ENCODE assay signal across 17 mouse cellular contexts in genomic region chr7:58786986-58787385, GRCm38 (mm10).
DNase-seq lines count a peak whose midpoint lies in the region; ATAC-seq lines count a peak whose summit lies in the region.
"Had no signal": no experiment of that assay in that cellular context is flagged by ENCODE, and none has a peak within 500 bp of the region (broad histone marks: within the 10 kb centered on the region; RNA-seq: fewer than 3 reads in every experiment).

No protein-coding gene starts in this region.

- peaks cover 7% of the 10 kb centered on the region for H3K4me1 ChIP-seq in midbrain, embryonic 11.5 days (ENCODE audit: control insufficient read depth, insufficient read depth, low read length)
- peaks cover 20% of the 10 kb centered on the region for H3K4me1 ChIP-seq in midbrain, embryonic 10.5 days
- H3K4me1 ChIP-seq in forebrain, embryonic 15.5 days: peaks cover 26% of the 10 kb centered on the region
- H3K4me1 ChIP-seq in limb, embryonic 10.5 days: no peaks in the 10 kb centered on the region
- H3K4me1 ChIP-seq: limb, embryonic 12.5 days had no signal

- no peak overlapping the region for H3K27ac ChIP-seq in midbrain, embryonic 11.5 days (ENCODE audit: low read depth, low read length)
- H3K27ac ChIP-seq in midbrain, embryonic 10.5 days (replicated peaks): no peak overlapping the region
- H3K27ac ChIP-seq in forebrain, embryonic 15.5 days (replicated peaks): peak overlapping the region; percentile 63
- H3K27ac ChIP-seq in limb, embryonic 10.5 days: no peak overlapping the region
- H3K27ac ChIP-seq: embryonic facial prominence, embryonic 10.5 days; limb, embryonic 12.5 days; liver, embryonic 14.5 days had no signal

- peak; percentile 75 for ATAC-seq in midbrain, embryonic 11.5 days (ENCODE audit: low FRiP score)
- ATAC-seq in forebrain, embryonic 15.5 days (replicated peaks): peak; percentile 64
- ATAC-seq: lung, postnatal 0 days had no signal

- no peak for DNase-seq in midbrain, embryonic 11.5 days (ENCODE audit: low spot score, missing footprints)
- DNase-seq in midbrain, embryonic 10.5 days (ENCODE audit: low spot score): no peak
- DNase-seq in limb, embryonic 10.5 days (ENCODE audit: low spot score): peak; percentile 10
- DNase-seq in gastrocnemius, postnatal 4 days (ENCODE audit: low spot score in 2 of 2): no peak
- DNase-seq in adrenal gland, postnatal 10 days: no peak
- no peak for DNase-seq in right cerebral cortex, postnatal 10 days (ENCODE audit: low spot score in 2 of 2)
- DNase-seq: adrenal gland, adult 2 months; cerebellum, postnatal 14 days; kidney, adult 2 months; kidney, postnatal 4 days; thymus, adult 18-20 months had no signal

- H3K9ac ChIP-seq in midbrain, embryonic 11.5 days (ENCODE audit: low read length): no peak overlapping the region
- H3K9ac ChIP-seq in forebrain, embryonic 15.5 days (replicated peaks): no peak overlapping the region
- H3K9ac ChIP-seq: limb, embryonic 12.5 days; liver, embryonic 14.5 days had no signal

- H3K4me3 ChIP-seq in midbrain, embryonic 11.5 days (ENCODE audit: low read depth, low read length): no peak overlapping the region
- no peak overlapping the region for H3K4me3 ChIP-seq in midbrain, embryonic 10.5 days
- H3K4me3 ChIP-seq in forebrain, embryonic 15.5 days: no peak overlapping the region
- no peak overlapping the region for H3K4me3 ChIP-seq in limb, embryonic 10.5 days
- H3K4me3 ChIP-seq: embryonic facial prominence, embryonic 10.5 days; limb, embryonic 12.5 days; megakaryocyte, embryonic 14.5 days had no signal

- H3K36me3 ChIP-seq in midbrain, embryonic 11.5 days (ENCODE audit: control insufficient read depth, insufficient read depth, low read length): no peaks in the 10 kb centered on the region
- peaks cover 5% of the 10 kb centered on the region; the same call in 1 of the 2 replicates for H3K36me3 ChIP-seq in midbrain, embryonic 10.5 days
- no peaks in the 10 kb centered on the region for H3K36me3 ChIP-seq in forebrain, embryonic 15.5 days
- H3K36me3 ChIP-seq in limb, embryonic 10.5 days: no peaks in the 10 kb centered on the region
- H3K36me3 ChIP-seq: limb, embryonic 12.5 days had no signal

- no peaks in the 10 kb centered on the region for H3K27me3 ChIP-seq in midbrain, embryonic 11.5 days (ENCODE audit: control insufficient read depth, insufficient read depth, low read length)
- H3K27me3 ChIP-seq in midbrain, embryonic 10.5 days (ENCODE audit: low read depth, poor library complexity, severe bottlenecking): no peaks in the 10 kb centered on the region
- H3K27me3 ChIP-seq in forebrain, embryonic 15.5 days: no peaks in the 10 kb centered on the region
- no peaks in the 10 kb centered on the region for H3K27me3 ChIP-seq in limb, embryonic 10.5 days (ENCODE audit: low read depth, poor library complexity, severe bottlenecking)
- H3K27me3 ChIP-seq: limb, embryonic 12.5 days; megakaryocyte, embryonic 14.5 days had no signal

- 72% methylated on average over 4 of the region's 4 CpGs for WGBS in midbrain, embryonic 11.5 days
- 84% methylated on average over 4 of the region's 4 CpGs for WGBS in midbrain, embryonic 10.5 days
- 64% methylated on average over 4 of the region's 4 CpGs for WGBS in forebrain, embryonic 15.5 days
- 88% methylated on average over 4 of the region's 4 CpGs for WGBS in limb, embryonic 10.5 days

- no peak overlapping the region for H3K4me2 ChIP-seq in midbrain, embryonic 11.5 days
- H3K4me2 ChIP-seq in forebrain, embryonic 15.5 days (replicated peaks): no peak overlapping the region
- H3K4me2 ChIP-seq: limb, embryonic 12.5 days had no signal

- H3K9me3 ChIP-seq in midbrain, embryonic 11.5 days (ENCODE audit: control insufficient read depth, low read length): no peaks in the 10 kb centered on the region
- H3K9me3 ChIP-seq in midbrain, embryonic 10.5 days (replicated peaks): no peaks in the 10 kb centered on the region
- no peaks in the 10 kb centered on the region for H3K9me3 ChIP-seq in forebrain, embryonic 15.5 days
- no peaks in the 10 kb centered on the region for H3K9me3 ChIP-seq in limb, embryonic 10.5 days (replicated peaks)
- H3K9me3 ChIP-seq: embryonic facial prominence, embryonic 10.5 days; limb, embryonic 12.5 days; megakaryocyte, embryonic 14.5 days had no signal
